Mouse (Mus musculus): ENCODE results near the gene Zfp853.

Gene Zfp853

GRCm38 (mm10) chr5:143293404-143293803, at the start of gene Zfp853:
Gene Zfp853, minus strand, starts transcription at chr5:143293623.
- DNase-seq (ENCODE audit: low spot score in 2 of 2): no peak

DNA sequence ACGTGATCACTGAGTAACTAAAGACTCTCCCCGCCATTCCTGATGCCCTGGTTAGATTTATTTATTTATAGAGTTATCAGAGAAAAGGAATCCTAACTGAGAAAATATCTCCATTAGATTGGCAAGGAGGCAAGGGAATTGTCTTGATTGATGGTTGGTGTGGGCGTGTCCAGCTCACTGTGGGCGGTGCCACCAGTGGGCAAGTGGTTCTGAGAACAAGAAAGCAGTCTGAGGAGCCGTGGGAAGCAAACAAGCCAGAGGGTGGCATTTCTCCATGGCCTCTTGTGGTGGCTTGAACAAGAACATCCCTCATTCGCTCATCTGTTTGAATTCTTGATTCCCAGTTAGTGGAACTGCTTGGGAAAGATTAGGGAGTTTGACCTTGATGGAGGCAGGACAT, 46.2 kb upstream of the Zfp853 start:
- DNase-seq (ENCODE audit: low spot score in 2 of 2): no peak

DNA sequence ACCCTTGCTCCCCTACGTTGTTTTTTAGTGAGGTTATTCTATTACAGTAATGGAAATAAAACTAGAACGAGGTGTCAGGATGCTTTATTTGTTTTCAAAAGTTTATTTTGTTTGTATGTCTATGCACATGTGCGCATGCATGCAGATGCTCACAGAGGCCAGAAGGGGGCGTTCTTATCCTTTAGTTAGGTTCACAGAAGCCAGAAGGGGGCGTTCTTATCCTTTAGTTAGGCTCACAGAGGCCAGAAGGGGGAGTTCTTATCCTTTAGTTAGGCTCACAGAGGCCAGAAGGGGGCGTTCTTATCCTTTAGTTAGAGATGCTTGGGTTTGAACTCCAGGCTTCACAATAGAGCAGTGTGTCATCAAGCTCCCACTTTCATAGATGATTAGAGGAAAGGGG, 43.1 kb upstream of the Zfp853 start:
- DNase-seq (ENCODE audit: low spot score in 2 of 2): no peak

GRCm38 (mm10) chr5:143335089-143335460, 41.7 kb upstream of the Zfp853 start:
- DNase-seq (ENCODE audit: low spot score in 2 of 2): no peak

GRCm38 (mm10) chr5:143334418-143335088, 41.1 kb upstream of the Zfp853 start:
- DNase-seq (ENCODE audit: low spot score in 2 of 2): no peak

- peak; percentile 61 to 74 for DNase-seq (ENCODE audit: low spot score in 2 of 2)
Observed at GRCm38 (mm10) chr5:143333872-143334271, 40.4 kb upstream of the Zfp853 start.

DNA sequence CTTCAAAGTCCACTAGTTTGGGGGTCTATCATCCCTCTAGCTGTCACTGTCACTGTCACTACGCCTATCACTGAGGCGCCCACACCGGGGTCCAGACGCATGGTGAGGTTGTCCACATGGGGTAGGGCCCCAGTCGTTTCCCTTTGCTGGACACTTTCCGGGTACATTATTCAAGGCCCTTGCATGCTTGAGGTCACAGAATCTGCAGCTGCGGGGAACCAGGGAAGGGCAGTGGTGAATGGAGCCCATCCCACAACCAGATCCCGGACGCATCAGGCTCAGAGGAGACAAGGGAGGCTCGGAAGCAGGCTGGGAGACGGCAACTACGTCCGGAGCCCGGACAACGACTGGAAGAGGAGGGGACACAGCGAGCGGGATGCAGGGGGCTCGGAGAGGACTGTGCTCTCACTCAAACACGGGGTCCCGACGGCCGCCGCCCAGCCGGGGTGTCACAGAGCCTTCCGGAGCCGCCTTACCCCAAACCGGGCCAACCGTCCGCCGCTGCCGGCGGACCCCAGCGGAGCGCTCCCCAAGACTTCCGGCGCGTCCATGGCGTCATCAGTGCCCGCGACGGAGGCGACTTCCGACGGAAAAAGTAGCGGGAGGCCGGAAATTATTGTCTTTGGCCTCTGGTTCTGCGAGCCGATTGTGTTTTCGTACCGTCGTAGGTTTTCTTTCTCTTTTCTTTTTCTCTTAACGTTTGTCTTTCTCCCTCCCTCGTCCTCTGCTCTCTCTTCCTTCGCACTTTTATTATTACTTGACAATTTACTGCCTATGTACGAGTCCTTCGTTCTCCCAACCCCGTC, 35.5 kb upstream of the Zfp853 start, which contains the start of gene Zdhhc4:
TSS of gene Zdhhc4 (minus strand) at position 567 of the 806 bp plus-strand sequence.
- DNase-seq (ENCODE audit: low spot score in 2 of 2): peak; percentile 82 to 84

DNA sequence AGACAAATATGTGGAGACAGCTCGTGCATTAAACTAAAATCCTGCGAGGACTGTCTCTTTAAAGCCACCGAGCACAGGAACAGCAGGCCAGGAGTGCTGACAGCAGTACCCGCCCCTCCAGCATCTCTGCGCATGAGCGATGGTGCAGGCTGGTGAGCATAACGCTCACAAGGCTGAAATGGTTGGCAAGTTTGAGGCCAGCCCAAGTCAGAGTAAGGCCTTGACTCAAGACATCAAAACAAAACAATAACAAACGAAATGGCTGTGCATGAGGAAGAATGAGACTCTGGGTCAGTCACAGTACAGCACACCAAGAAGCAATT, 23.8 kb upstream of the Zfp853 start:
- DNase-seq (ENCODE audit: low spot score in 2 of 2): no peak

- no peak for DNase-seq (ENCODE audit: low spot score in 2 of 2)
Observed at GRCm38 (mm10) chr5:143316605-143317287, 23.3 kb upstream of the Zfp853 start.

GRCm38 (mm10) chr5:143315514-143315888, 22.1 kb upstream of the Zfp853 start:
- DNase-seq (ENCODE audit: low spot score in 2 of 2): no peak

GRCm38 (mm10) chr5:143314730-143315513, 21.5 kb upstream of the Zfp853 start, which contains the start of gene E130309D02Rik:
Gene E130309D02Rik, minus strand, starts transcription at chr5:143315360.
- peak; percentile 65 to 80 for DNase-seq (ENCODE audit: low spot score in 2 of 2)

GRCm38 (mm10) chr5:143314183-143314729, 20.8 kb upstream of the Zfp853 start:
- no peak for DNase-seq (ENCODE audit: low spot score in 2 of 2)

DNA sequence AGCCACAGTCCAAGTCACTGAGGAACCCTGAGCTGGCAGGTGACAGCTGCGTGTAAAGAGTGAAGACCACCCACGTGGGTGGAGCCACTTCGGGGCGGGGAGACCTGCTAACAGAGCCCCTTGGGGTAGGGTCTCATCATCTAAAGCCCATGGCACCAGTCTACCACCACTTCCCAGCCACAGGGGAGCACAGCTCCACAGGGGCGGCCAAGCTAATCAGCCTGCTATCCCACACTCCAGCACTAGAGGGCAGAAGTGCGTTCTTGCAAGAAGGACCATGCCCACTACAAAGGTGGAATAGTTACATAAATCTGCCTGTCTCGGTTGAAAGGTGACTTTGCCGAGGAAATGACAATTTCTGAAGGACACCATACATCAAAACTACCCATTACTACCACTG, 18.5 kb upstream of the Zfp853 start:
- DNase-seq (ENCODE audit: low spot score in 2 of 2): peak; percentile 60 to 64

- DNase-seq (ENCODE audit: low spot score in 2 of 2): no peak
Observed at GRCm38 (mm10) chr5:143309916-143310315, 16.5 kb upstream of the Zfp853 start.

DNA sequence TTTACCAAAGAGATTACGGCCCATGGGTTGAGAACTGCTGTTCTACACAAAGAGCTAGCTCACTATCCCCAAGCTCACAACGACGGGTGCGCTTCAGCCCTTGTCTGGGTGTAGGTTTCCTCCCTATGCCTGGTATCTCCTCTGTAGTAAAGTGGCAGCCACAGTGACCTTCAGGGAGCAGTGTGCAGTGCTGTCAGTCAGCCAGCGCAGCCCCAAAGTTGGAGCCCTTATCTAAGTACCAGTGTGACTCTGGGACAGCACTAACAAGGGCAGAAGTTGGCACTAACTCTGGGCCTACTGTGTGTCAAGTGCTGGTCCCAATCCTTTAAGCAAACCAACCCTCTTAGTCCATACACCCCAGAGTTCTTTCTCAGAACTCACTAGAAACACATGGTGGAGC, 15.4 kb upstream of the Zfp853 start:
- DNase-seq (ENCODE audit: low spot score in 2 of 2): no peak

DNA sequence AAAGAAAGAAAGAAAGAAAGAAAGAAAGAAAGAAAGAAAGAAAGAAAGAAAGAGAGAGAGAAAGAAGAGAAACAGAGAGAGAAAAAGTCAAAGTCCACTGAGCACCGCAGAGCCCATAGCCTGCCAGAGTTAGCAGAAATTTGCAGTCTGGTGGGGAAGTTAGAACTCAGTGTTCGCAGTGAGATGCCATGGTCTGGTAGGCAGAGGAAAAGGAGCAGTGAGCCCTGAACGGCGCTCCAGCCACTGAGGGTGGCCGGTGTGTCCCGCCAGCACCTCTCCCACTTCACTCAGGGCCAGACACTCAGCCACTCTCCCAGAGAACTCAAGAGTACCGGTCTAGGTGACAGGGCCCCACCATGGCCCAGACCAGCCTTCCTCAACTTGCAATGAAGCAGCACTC, 10.8 kb upstream of the Zfp853 start:
- DNase-seq (ENCODE audit: low spot score in 2 of 2): no peak

GRCm38 (mm10) chr5:143301296-143301695, 7.9 kb upstream of the Zfp853 start:
- no peak for DNase-seq (ENCODE audit: low spot score in 2 of 2)

- DNase-seq (ENCODE audit: low spot score in 2 of 2): peak in 1 of 2 experiments; percentile 32
Observed at GRCm38 (mm10) chr5:143299686-143300085, 6.3 kb upstream of the Zfp853 start.

GRCm38 (mm10) chr5:143298391-143298790, 5.0 kb upstream of the Zfp853 start:
- no peak for DNase-seq (ENCODE audit: low spot score in 2 of 2)

DNA sequence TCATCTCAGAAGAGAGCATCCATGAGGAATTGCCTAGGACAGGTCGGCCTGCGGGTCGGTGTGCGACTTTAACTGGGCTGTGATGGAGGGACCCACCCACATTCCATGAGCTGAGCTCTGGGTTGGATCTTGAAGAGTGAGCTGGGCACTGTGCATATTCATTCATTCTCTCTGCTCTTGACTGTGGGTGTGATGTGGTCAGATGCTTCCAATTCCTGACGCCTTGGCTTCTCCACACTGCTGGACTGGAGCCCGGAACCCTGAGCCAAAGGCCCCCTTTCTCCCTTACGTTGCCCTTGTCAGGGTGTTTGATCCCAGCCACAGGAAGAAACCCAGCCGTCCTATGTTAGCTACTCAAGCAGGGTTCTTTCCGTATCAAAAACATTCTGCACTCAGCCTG, 4.6 kb upstream of the Zfp853 start:
- no peak for DNase-seq (ENCODE audit: low spot score in 2 of 2)

GRCm38 (mm10) chr5:143295330-143295729, 1.9 kb upstream of the Zfp853 start:
- no peak for DNase-seq (ENCODE audit: low spot score in 2 of 2)

GRCm38 (mm10) chr5:143294862-143295261, 1.4 kb upstream of the Zfp853 start:
- DNase-seq (ENCODE audit: low spot score in 2 of 2): no peak

Measured in right cerebral cortex, postnatal 36 days (tissue).